Mouse (Mus musculus): ENCODE results near the gene Bcl7a. TPM values are rescaled to one million over a fixed set of nuclear protein-coding genes. Genes with fewer than 3 reads are reported as not detected.

Gene Bcl7a
- polyA plus RNA-seq, 1 experiment from 2014 or later = 42.4 TPM

DNA sequence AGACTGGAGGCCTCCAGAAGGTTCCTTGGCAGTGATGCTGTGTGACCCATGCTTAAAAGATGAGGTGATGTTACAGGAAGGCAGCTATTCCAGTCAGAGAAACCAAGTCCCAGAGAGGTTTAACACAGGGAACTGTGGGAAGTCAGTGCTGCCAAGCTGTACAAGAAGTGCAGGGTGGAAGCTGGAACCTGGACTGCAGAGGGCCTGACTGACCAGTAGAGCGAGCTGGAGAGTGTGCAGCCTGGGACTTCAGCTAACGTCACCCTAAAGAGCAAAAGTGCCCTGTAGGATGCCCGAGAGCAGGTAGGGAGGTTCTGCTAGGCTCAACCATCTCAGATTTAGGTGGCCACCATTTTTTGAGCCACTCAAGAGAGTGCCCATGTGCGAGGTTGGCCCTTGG lies 19.3 kb downstream of the Bcl7a start:
- DNase-seq = no peak
- Histone ChIP-seq H3K4me3 (replicated peaks; ENCODE audit: low read depth, low read length) (no peak overlapping the region), H3K27me3 (ENCODE audit: control insufficient read depth, insufficient read depth, low read length) (no peaks in the 10 kb centered on the region), H3K9ac (replicated peaks; ENCODE audit: low read length) (no peak overlapping the region), H3K9me3 (ENCODE audit: control insufficient read depth, low read length) (no peaks in the 10 kb centered on the region), H3K4me2 (ENCODE audit: low read length) (no peak overlapping the region), H3K27ac (replicated peaks; ENCODE audit: low read depth, low read length) (no peak overlapping the region), H3K4me1 (ENCODE audit: control insufficient read depth, insufficient read depth, low read length) (no peaks in the 10 kb centered on the region), H3K36me3 (ENCODE audit: control insufficient read depth, insufficient read depth, low read length) (peaks cover 94% of the 10 kb centered on the region)
- no peak for ATAC-seq (ENCODE audit: low FRiP score, low TSS enrichment)
- WGBS = 84% methylated on average over 4 of the region's 4 CpGs

DNA sequence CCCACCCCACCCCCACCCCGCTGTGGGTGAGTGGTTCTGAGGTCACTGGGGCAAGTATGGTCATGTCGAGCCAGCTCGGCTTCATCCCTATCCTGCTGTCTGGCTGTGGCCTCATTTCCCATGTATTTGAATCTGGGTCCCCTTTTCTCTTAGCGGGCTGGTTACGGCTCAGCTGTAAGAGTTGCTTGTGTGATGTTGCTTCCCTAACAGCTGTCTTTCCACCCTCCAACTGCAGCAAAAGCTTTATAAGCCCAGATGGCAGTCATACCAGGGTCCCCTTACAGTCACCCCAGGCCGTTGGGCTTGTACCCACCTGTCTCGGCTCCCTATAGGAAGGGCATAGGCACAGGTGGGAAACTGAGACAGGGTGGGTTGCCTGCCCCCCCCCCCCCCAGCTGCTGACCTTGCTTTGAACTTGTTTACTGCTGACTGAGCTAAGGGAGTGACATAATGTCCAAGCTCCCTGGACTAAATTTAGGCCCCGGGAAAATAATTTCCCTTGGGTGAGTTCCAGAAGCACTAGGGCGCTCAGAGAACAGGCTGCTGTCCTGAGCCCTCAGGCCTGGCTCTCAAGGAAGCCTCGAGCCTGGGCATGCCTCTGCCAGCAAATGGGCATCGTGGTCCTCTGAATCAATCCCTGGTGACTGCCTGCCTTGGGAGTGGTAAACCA lies 20.8 kb downstream of the Bcl7a start:
- H3K4me1 ChIP-seq (ENCODE audit: control insufficient read depth, insufficient read depth, low read length) = no peaks in the 10 kb centered on the region
- WGBS = 94% methylated on average over 11 of the region's 11 CpGs
- no peak for DNase-seq
- no peak overlapping the region for H3K4me3 ChIP-seq (replicated peaks; ENCODE audit: low read depth, low read length)
- H3K27me3 ChIP-seq (ENCODE audit: control insufficient read depth, insufficient read depth, low read length) = no peaks in the 10 kb centered on the region
- no peak overlapping the region for H3K27ac ChIP-seq (replicated peaks; ENCODE audit: low read depth, low read length)
- no peak for ATAC-seq (ENCODE audit: low FRiP score, low TSS enrichment)
- peaks cover 94% of the 10 kb centered on the region for H3K36me3 ChIP-seq (ENCODE audit: control insufficient read depth, insufficient read depth, low read length)
- no peaks in the 10 kb centered on the region for H3K9me3 ChIP-seq (ENCODE audit: control insufficient read depth, low read length)
- H3K4me2 ChIP-seq (ENCODE audit: low read length) = no peak overlapping the region
- no peak overlapping the region for H3K9ac ChIP-seq (replicated peaks; ENCODE audit: low read length)

DNA sequence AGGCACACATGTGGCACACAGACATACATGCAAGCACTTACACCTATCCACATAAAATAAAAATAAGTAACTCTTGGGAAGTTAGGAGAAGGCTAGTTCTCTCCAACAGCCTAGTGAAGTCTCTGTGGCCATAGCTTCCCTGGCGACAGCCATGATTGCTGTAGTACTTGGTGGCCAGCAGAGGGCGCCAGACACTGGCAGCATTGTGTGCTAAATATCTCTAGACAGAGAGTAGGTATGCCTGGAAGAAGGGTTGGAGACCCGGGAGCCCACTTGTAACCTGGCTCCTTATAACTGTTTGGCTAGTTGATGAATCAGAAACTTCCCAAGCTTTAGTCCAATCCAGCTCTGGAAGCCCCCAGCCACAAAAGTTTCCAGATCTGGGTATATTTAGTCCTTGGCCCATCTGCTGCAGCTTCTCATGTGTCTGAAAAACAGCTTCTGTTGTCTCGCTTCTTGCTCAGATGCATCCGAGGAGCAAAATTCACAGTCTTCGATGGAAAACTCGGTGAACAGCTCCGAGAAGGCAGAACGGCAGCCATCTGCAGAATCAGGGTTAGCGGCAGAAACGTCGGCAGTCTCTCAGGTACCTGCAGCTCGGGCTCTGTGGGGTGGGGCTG lies 25.3 kb downstream of the Bcl7a start:
- H3K27ac ChIP-seq (replicated peaks; ENCODE audit: low read depth, low read length) = no peak overlapping the region
- no peak overlapping the region for H3K4me3 ChIP-seq (replicated peaks; ENCODE audit: low read depth, low read length)
- H3K4me1 ChIP-seq (ENCODE audit: control insufficient read depth, insufficient read depth, low read length) = no peaks in the 10 kb centered on the region
- peaks cover 95% of the 10 kb centered on the region for H3K36me3 ChIP-seq (ENCODE audit: control insufficient read depth, insufficient read depth, low read length)
- H3K27me3 ChIP-seq (ENCODE audit: control insufficient read depth, insufficient read depth, low read length) = no peaks in the 10 kb centered on the region
- ATAC-seq (ENCODE audit: low FRiP score, low TSS enrichment) (no peak), DNase-seq (peak; percentile 84)
- WGBS = 80% methylated on average over 13 of the region's 13 CpGs
- no peak overlapping the region for H3K9ac ChIP-seq (replicated peaks; ENCODE audit: low read length)
- no peak overlapping the region for H3K4me2 ChIP-seq (ENCODE audit: low read length)
- H3K9me3 ChIP-seq (ENCODE audit: control insufficient read depth, low read length) = no peaks in the 10 kb centered on the region

DNA sequence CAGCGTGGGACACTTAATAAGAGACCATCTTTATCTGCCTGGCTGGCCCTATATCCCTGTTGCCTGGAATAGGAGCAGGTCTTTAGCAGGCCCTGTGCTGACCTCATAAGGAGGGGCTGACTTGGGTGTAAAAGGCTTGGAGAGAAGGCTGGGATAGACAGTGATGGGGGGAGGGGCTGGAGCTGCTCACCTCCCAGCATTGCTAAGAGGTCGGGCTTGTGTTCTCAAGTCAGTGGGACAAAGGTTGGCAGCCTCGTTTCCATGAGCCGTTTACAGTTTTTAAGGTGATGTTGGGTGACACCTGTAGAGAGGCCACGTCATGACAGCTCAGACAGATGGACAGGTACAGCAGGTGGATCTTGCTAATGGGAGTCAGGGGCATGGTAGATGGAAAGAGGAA lies 26.4 kb downstream of the Bcl7a start:
- Histone ChIP-seq H3K4me1 (ENCODE audit: control insufficient read depth, insufficient read depth, low read length) (no peaks in the 10 kb centered on the region), H3K27me3 (ENCODE audit: control insufficient read depth, insufficient read depth, low read length) (no peaks in the 10 kb centered on the region), H3K4me2 (ENCODE audit: low read length) (no peak overlapping the region), H3K27ac (replicated peaks; ENCODE audit: low read depth, low read length) (no peak overlapping the region), H3K36me3 (ENCODE audit: control insufficient read depth, insufficient read depth, low read length) (peaks cover 91% of the 10 kb centered on the region), H3K9ac (replicated peaks; ENCODE audit: low read length) (no peak overlapping the region), H3K4me3 (replicated peaks; ENCODE audit: low read depth, low read length) (no peak overlapping the region), H3K9me3 (ENCODE audit: control insufficient read depth, low read length) (no peaks in the 10 kb centered on the region)
- 96% methylated on average over 5 of the region's 5 CpGs for WGBS
- ATAC-seq (ENCODE audit: low FRiP score, low TSS enrichment) (no peak), DNase-seq (no peak)

DNA sequence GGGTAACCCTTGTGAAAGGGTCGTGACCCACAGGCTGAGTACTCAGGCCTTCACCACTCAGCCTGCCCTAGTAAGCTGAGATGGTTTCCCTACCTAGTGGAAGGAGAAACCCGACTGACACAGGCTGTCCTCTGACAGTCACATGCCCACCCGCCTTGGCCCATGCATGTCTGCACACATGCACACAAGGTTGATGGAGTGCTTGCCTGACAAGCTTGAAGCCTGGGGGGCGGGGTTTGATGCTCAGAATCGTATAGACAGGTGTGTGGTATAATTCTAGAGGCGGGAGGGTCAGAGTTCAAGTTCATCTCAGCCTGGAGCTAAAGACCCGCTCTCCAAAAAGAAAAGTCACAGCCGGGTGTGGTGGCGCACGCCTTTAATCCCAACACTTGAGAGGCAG lies 31.6 kb downstream of the Bcl7a start:
- WGBS = 95% methylated on average over 10 of the region's 10 CpGs
- H3K9ac ChIP-seq (replicated peaks; ENCODE audit: low read length) = no peak overlapping the region
- H3K4me2 ChIP-seq (ENCODE audit: low read length) = no peak overlapping the region
- H3K27ac ChIP-seq (replicated peaks; ENCODE audit: low read depth, low read length) = no peak overlapping the region
- H3K27me3 ChIP-seq (ENCODE audit: control insufficient read depth, insufficient read depth, low read length) = no peaks in the 10 kb centered on the region
- ATAC-seq (ENCODE audit: low FRiP score, low TSS enrichment) = no peak
- peaks cover 46% of the 10 kb centered on the region for H3K36me3 ChIP-seq (ENCODE audit: control insufficient read depth, insufficient read depth, low read length)
- no peak overlapping the region for H3K4me3 ChIP-seq (replicated peaks; ENCODE audit: low read depth, low read length)
- H3K9me3 ChIP-seq (ENCODE audit: control insufficient read depth, low read length) = no peaks in the 10 kb centered on the region
- no peaks in the 10 kb centered on the region for H3K4me1 ChIP-seq (ENCODE audit: control insufficient read depth, insufficient read depth, low read length)
- DNase-seq = no peak

DNA sequence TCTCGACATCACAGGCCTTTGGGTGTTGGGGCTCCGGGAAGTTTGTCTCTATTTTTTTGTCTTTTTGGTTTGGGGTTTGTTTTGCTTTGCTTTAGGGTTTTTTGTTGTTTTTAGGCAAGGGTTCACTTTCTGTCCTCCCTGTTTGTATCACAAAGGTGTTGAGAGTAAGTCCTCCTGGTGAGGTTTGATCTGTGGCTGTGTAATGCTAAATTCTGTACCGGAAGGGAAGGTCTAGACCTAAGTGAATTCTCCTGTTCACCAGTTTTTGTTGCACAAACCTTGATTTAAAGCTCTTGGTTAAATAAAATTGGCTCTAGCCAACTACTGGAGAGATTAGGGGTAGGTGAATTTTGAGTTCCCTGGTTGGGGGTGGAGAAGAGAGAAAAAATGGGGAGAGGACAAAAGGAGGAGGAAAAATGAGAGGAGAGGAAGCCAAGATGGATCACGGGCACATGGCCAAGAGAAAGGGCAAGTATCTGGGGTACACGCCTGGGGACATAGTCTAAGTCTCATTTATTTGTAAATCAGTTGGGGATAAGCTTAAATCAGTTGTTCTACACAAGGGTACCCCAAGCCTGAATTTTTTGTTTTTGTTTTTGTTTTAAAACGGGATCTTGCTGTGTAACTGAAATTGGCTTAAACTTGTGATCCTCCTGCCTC lies 32.3 kb downstream of the Bcl7a start:
- 88% methylated on average over 6 of the region's 6 CpGs for whole genome bisulfite sequencing
- Histone ChIP-seq H3K9ac (replicated peaks; ENCODE audit: low read length) (no peak overlapping the region), H3K4me2 (ENCODE audit: low read length) (no peak overlapping the region), H3K9me3 (ENCODE audit: control insufficient read depth, low read length) (no peaks in the 10 kb centered on the region), H3K4me3 (replicated peaks; ENCODE audit: low read depth, low read length) (no peak overlapping the region), H3K4me1 (ENCODE audit: control insufficient read depth, insufficient read depth, low read length) (no peaks in the 10 kb centered on the region), H3K36me3 (ENCODE audit: control insufficient read depth, insufficient read depth, low read length) (peaks cover 39% of the 10 kb centered on the region), H3K27ac (replicated peaks; ENCODE audit: low read depth, low read length) (no peak overlapping the region), H3K27me3 (ENCODE audit: control insufficient read depth, insufficient read depth, low read length) (no peaks in the 10 kb centered on the region)
- no peak for ATAC-seq (ENCODE audit: low FRiP score, low TSS enrichment)
- DNase-seq = no peak

DNA sequence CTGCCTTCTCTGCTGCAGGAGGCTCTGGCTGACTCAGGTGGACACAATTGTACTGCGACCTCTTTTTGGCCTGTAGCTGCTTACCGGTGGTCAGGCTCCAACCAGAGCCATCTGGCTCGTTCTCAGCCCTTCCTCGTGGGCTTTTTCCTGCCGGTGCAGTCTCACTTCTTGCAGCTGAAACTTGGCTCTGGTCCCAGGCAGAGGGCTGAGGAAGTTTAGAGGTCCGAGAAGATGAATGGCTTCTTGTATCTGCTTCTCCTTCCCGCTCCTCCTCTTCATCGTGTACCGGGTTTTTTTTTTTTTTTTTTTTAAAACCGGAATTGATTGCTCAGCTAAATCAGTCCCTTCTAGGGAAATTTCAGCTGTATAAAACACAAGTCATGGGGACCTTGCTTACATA lies 32.9 kb downstream of the Bcl7a start:
- Histone ChIP-seq H3K9ac (replicated peaks; ENCODE audit: low read length) (no peak overlapping the region), H3K27me3 (ENCODE audit: control insufficient read depth, insufficient read depth, low read length) (no peaks in the 10 kb centered on the region), H3K4me2 (ENCODE audit: low read length) (no peak overlapping the region), H3K4me1 (ENCODE audit: control insufficient read depth, insufficient read depth, low read length) (no peaks in the 10 kb centered on the region), H3K4me3 (replicated peaks; ENCODE audit: low read depth, low read length) (no peak overlapping the region), H3K36me3 (ENCODE audit: control insufficient read depth, insufficient read depth, low read length) (peaks cover 33% of the 10 kb centered on the region), H3K27ac (replicated peaks; ENCODE audit: low read depth, low read length) (no peak overlapping the region), H3K9me3 (ENCODE audit: control insufficient read depth, low read length) (no peaks in the 10 kb centered on the region)
- ATAC-seq (ENCODE audit: low FRiP score, low TSS enrichment) (no peak), DNase-seq (peak; percentile 61)
- 62% methylated on average over 10 of the region's 10 CpGs for whole genome bisulfite sequencing

DNA sequence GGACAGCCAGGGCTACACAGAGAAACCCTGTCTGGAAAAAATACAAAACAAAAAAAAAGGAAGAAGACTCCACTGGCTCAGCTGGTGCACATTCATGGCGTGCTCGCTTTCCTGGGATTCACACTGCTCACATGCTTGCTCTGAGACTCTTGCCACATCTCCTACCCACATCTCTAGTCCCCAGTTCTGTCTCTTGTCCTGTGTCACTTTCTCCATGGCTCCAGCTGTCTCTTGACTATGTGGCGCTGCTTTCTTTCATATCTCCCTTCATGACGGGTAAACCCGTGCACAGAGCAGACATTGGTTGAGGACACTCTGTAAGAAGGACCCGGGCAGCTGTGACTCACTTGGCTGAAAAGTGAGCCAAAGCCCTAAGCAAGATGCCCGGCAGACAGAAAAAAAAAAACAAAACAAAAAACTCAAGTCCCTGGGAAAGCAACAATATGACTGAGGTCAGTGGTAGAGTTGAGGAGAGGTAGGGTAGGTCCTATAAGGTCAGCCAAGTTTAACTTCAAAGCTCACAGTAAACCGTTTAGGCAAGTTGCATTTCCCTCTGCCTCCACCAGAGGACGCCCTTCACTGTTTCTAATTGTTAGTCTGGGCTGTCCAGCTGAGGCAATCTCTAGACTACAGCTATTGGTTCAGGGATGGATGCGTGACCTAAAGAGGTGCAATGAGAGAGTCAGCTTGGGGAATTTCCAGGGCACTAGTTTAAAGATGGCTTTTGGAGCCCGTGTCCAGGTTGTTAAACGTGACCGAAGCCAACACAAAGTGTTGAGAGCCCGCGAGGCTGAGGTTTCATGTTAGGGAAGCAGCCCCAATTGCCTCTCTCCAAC lies 33.7 kb downstream of the Bcl7a start:
- Histone ChIP-seq H3K27me3 (ENCODE audit: control insufficient read depth, insufficient read depth, low read length) (no peaks in the 10 kb centered on the region), H3K9me3 (ENCODE audit: control insufficient read depth, low read length) (no peaks in the 10 kb centered on the region), H3K9ac (replicated peaks; ENCODE audit: low read length) (no peak overlapping the region), H3K4me2 (ENCODE audit: low read length) (no peak overlapping the region), H3K27ac (replicated peaks; ENCODE audit: low read depth, low read length) (no peak overlapping the region), H3K4me1 (ENCODE audit: control insufficient read depth, insufficient read depth, low read length) (no peaks in the 10 kb centered on the region), H3K36me3 (ENCODE audit: control insufficient read depth, insufficient read depth, low read length) (peaks cover 25% of the 10 kb centered on the region), H3K4me3 (replicated peaks; ENCODE audit: low read depth, low read length) (no peak overlapping the region)
- ATAC-seq (ENCODE audit: low FRiP score, low TSS enrichment) (no peak; the same call in 1 of the 2 replicates), DNase-seq (peak; percentile 80)
- WGBS = 68% methylated on average over 15 of the region's 15 CpGs
